Mouse (Mus musculus): ENCODE results near the gene Ptpro.

Ptpro gene

DNA sequence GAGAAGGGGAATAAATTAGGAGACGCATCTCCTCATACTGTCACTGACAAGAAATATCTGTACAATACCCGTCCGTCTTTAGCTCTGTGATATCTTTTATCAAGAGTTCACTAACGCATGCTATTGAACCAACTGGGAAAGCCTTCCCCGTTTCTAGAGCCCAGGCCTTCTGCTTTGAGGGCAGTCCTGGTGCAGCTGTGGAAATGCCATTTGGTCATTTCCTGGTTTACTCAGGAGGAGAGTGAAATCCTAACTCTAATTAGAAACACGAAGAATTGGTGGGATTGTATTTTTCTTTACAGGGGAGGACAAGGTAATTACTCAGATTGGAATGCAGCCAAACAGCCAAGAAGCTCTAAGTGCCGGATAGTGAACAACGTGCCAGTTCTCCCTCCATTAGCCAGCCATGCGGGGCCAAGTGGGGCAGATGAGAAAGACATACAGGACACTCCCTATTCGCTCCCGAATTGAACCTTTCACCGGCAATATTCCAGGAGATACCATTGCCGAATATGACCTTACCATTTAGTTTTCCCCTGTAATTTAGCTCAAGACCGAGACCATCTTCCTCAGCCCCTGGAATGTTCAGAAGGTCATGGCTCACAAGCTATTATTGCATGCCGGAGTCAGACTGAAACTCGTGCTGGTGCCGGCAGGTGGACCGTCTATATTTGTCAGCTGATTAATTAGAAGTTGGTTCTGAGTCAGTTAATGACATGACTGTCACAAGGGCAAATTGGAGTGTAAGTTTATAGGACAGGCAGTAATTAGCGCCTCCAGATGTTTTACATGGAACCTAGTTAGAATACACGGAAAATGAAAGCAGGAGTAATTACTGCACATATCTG lies 43.1 kb downstream of the Ptpro start:
- no peak for DNase-seq (ENCODE audit: low spot score)

DNA sequence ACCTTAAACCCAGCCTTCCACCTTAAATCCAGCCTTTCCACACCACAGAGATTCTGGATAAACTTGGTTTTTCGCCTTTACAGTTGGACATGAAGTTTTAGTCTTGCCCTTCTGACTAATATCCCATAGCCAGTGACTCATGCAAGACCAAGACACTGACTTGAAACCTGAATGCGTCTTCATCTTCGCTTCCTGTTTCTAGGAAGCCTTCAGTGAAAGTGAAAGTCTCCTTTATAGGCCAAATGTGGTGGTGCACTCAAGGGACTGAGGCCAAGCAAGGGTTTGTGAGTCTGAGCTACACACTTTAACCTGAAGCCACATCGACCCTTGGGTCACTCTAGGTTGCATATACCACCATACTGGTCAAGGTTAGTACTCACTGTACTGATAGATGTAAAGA lies 50.4 kb downstream of the Ptpro start:
- no peak for DNase-seq (ENCODE audit: low spot score)

DNA sequence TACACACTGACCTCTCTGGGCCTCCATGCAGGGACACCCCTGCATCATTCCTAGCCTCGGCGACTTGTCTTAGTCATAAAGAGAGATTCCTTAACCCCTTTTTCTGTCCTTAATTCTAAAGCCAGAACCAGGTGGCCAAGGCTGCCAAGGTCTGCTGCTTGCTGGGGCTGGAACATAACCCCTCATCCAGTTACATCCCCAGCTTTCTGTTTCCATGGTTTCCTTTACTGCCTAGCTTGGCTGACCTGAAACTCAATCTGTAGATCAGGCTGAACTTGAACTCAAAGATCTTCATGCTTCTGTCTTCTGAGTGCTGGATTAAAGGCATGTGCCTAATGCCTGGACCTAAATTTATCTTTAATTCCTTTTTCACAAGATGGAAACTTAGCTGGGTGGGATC lies 51.7 kb downstream of the Ptpro start:
- no peak for DNase-seq (ENCODE audit: low spot score)

DNA sequence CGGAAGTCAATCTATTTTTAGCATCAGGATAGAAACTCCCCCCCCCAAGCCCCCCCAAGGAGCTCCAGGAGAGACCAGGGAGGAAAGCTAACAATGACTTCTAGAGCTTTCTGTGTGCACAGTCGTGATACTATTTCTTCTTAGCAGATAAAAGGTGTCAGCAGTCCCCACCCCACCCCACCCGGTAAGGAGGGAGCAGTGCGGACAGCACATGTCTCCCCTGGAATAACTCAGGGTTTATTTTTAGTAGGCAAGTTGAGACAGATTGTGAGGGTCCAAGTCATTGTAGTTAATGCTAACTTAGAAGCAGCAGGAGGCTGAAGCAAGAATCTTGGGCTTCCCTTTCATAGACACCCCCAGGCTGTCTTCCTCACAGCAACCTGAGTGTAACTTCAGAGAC lies 63.1 kb downstream of the Ptpro start:
- no peak for DNase-seq (ENCODE audit: low spot score)

DNA sequence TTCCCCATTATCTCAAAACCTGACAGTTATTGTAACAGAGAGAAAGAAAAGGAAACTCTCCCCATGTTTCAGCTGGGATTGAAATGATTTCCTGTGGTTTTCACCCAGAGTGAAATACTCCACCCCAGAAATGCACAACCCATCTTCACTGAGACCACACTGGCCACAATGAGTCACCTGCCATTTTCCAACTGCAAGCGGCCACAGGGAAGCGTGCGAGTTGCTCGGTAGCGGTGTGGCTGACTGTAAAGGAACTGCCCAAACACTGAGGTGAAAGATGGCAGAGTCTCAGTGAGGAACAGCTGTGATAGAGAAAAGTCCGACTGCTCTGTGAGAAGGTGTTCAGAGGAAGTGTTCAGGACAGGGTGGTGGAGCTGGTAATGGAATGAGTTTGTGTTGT lies 64.2 kb downstream of the Ptpro start:
- DNase-seq (ENCODE audit: low spot score), result no peak

DNA sequence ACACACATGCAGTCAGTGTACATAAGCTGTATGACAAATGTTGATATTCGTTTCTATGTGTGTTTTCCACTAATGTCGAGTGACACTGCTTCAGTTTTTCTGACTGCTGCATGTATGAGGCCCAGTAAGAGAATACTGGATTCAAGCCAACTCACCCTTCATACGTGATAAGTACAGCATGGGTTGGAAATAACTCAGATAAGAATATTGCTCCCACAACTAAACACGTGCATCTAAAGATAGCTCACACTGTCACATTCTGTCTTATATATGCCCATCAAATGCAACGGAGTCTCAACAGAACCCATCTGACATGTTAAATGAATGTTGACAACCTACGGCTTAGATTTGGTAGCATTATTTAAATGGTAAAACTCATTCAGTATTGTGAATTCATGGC lies 65.4 kb downstream of the Ptpro start:
- DNase-seq (ENCODE audit: low spot score), result no peak

DNA sequence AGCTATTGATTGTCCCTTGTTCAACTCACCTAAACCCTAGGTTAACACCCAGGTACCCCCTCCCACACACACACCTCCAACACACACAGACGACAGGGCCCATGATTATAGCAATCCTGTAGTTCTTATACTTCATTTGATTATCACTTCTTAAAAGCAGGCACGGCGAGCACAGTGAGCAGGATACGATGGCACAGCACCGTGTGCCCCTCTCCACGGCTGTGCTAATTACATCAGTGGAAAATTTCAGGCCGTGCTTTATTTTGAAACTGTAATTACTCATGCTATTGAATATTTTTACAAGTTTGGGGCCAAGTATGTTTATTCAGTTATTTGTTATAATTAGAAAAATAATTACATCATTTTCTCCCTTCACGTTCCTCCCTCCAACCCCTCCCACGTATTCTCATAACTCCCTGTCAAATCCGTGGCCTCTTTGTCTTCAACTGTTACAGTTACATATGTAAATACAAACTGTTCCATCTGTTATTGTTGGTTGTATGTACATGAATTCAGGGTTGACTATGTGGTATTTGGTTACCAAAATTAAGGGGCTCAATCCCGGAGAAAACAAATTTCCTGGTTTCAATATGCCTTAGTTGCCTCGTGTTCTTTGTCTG lies 66.2 kb downstream of the Ptpro start:
- DNase-seq (ENCODE audit: low spot score), result no peak

DNA sequence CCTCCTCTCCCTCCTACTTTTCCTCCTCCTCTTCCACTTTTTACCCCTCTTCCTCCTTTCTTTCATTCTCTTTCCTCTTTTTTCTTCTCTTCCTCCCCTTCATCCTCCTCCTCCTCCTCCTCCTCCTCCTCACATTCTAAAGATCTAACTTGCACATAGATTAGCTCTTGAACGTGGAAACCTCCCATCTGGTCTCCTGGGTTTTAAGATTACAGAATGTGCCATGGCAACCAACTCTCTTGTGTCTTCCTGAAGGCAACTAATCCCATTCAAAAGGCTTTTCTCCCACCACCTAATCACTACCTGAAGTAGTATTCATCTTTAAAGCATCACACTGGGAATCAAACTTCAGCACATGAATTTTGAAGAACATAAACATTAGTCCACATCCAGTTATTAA lies 67.5 kb downstream of the Ptpro start:
- DNase-seq (ENCODE audit: low spot score), result no peak

DNA sequence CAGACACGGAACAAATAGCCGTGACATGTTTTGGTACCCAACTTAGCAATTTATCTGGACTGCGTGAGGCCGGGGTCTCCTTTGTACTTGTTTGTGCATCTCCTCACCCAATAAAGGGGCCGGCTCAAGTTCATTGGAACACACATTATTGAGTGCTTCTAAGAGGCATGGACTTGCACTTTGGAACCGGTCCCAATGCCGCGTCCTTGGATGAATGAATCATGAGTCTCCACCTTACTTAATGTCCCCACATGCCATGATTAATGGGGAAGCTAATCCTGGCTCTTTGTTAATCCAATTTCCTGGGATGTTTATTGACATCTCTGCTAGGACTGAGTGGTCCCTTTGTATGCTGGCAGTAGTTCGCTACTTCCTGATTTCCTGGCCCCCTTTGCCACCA lies 75.6 kb downstream of the Ptpro start:
- peak; percentile 12 for DNase-seq (ENCODE audit: low spot score)

DNA sequence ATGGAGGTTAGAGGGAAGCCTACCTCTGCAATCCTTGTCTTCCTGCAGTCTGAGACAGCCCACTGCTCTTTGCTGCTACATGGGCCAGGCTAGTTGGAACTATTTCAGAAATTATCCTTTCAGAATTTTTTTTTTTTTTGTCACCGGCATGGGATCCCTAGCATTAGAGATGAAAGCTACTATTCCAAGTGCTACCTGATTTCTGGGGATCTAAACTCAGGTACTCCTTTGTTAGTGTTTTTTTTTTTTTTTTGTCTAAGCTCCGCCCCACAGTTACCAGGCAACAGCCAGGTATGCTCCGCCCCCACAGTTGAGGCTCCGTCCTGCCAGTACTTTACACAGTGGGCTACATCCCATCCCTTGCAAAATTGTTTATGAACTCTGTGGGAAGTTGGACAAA lies 76.1 kb downstream of the Ptpro start:
- DNase-seq (ENCODE audit: low spot score), result no peak

DNA sequence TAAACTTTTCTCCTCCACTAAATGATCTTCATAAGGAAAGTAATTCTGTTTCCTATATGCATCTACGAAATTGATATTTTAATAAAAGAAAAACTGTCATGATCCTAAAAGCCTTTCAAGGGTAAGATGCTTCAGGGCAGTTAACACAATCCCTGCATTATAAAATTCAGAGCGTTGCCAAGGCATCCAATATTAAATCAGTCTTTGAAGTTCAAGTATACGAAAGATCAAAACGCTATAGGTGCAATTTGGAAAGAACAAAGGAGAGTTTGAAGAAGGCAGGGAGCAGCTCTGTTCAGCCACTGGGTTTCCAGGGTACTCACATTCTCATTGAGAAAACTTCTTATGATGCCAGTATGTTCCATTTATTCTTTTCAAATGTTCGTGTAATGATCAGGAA lies 78.7 kb downstream of the Ptpro start:
- DNase-seq (ENCODE audit: low spot score), result no peak

DNA sequence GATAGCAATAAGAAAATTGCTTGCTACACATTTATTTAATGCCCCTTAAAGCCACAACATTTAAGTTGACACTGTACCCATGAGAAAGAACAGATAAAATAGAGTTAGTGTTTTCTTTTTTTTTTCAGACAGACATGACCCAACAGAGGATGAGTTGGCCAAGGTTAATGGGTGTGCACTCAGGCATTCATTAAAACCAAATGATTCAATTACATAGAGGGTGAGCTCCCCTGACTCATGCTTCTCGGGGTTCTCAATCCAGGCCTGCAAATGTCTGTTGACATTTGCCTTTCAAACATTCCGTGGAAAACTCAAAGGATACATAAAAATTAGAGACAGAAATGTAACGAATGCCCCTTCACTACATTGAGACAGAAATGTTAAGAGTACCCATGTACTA lies 79.7 kb downstream of the Ptpro start:
- DNase-seq (ENCODE audit: low spot score), result no peak

DNA sequence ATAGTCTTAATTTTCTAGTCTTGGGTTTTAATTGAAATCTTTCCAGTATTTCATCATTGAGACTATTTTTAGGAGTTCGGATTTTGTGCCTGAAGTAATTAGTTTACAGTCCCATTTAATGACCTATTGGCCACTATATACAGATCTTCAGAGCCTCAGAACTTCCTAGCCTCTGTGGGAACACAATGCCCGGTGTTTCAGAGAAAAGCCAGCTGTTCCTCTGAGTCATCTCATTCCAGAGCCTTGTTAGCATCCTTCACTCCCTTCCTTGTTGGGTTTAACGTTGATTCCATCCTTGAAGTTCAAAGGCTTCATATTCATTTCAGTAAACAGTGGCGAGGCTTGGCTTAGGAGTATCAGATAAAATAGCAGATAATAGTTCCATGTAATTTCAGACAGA lies 87.0 kb downstream of the Ptpro start:
- no peak for DNase-seq (ENCODE audit: low spot score)

DNA sequence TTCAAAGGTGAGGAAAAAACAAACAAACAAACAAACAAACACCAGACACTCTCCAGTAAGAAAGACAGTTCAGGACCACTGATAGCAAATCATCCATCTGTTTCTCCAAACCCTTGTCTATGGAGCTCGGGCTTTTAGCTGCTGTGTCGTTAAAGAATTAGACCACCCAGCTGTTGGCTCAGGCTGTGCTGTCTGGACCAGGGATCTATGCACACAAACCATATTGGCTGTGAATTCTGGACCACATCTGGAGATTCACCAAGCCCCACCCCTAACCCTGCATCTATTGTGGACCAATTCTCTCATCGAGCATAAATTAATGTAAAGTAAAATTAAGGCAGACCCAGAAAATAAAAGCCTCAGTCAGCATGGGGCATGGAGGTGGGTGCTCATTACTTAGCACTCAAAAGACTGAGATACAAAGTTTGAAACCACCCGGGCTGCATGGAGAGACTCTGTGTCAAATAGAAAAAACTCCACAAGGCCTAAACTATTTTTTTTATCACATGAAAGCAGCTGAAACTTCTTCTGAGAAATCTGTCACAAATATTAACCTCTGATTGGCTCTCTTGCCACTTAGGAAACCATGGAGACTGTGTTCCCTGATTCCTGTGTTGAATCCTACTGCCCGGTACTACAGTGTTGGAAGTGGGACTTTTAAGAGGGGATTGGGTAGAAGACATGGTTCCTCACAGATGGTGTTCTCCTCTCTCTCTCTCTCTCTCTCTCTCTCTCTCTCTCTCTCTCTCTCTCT lies 91.7 kb downstream of the Ptpro start:
- no peak for DNase-seq (ENCODE audit: low spot score)

DNA sequence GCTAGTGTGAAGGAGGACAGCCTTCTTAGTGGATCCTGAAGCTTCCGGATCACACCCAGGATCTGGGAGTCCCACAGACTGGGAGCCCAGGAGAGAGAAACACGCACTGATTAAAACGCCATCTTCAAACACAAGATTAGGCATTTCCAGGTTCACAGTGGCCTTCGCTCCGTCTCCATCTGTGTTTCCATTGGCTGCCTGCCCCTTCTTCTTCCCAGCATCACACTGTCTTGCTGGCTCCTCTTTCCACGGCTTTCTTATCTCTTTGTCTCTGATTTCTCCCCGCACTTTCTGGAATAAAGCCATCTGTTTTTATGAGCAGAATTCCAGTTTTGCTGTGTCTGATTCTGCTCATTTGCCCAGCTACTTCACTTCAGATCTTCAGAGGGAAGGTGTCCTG lies 108.0 kb downstream of the Ptpro start:
- DNase-seq (ENCODE audit: low spot score), result no peak

DNA sequence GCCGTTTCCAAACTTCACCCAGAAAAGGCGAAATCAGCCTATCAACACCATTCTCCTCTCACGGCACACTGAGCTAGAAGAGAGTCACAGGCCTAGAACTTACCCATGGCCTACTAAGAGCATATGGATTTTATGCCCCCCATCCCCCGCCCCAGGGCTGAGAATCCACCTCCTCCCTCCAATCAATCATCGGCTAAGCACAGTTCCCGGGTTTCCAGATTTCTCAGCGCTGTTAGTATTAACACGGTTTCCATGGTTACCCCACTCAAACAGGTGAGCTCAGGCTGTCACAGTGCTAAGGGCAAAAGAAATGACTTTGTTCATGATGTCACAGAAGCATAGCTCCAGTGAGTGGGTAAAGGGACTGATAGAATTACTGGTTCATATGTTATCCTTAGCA lies 110.1 kb downstream of the Ptpro start:
- DNase-seq (ENCODE audit: low spot score), result no peak

DNA sequence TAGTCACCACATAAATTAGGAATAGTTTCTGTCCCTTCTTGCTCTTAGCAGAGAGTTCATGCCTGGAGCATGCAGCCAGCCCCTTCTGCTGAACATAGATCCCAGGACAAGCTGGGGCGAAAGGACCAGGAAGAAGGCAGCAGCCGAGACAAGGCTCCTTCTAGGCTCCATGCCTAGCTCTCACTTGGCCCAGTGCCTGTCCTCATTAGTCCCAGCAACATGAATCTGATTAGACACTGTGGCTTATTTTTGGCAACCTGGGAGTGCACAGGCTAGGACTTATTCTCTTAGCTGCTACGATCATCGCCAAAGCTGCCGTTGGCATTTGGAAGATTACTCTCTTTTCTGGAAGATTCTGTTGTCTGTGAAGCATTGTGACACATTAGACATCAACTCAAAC lies 112.6 kb downstream of the Ptpro start:
- DNase-seq (ENCODE audit: low spot score), result no peak

DNA sequence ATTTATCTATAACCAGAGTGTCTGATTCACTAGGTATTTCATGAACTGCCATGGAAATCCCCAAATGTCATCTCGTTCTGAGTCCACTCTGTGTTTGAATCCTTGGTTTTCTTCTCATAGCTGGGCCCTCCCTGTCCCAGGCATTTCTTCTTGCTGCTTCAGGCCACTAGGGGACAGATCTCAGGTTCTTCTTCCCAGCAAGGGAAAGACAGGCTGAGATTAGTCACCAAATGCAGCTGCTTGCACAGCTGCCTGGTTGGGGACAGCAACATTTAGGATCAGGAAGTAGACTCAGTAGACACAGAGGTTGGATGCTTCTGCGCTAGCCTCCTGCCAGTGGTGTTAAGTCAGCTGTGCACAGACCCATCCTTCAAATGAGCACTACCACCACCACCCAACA lies 113.5 kb downstream of the Ptpro start:
- no peak for DNase-seq (ENCODE audit: low spot score)

DNA sequence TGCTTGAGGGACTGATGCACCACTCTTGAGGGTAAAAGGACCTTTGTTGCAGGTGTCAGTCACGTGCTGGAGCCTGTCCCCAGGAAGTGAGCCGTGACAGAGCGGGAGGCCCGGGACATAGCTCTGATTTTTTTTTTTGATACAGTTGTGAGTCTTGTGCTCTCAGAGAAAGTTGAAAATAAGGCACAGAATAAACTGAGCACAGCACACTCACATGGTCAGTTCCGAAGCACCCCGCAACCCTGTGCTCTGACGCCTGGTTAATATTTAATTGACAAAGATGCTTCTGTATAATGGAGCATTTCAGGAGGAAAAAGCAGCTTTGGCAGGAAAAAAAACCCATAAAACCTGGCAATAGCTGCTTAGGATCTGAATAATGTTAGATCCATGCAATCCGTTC lies 118.6 kb downstream of the Ptpro start:
- no peak for DNase-seq (ENCODE audit: low spot score)

DNA sequence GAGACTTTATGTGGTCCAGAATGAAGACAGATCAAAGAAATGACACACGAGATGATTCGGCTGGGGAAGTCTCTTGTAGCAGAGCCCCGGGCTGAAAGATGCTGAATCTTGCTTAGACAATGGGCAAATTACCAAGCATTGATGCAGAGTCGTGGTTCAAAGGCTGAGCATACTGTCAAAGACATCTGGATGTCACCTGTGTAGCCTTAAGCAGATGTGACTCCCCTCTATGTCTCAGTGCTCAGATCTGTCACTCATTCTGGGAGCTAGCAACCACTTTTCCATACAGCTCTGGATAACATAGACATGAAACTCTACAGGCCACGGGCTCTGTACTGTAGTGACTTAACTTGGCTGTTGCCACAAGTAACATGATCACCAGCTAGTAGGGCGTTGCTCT lies 119.3 kb downstream of the Ptpro start:
- no peak for DNase-seq (ENCODE audit: low spot score)

DNA sequence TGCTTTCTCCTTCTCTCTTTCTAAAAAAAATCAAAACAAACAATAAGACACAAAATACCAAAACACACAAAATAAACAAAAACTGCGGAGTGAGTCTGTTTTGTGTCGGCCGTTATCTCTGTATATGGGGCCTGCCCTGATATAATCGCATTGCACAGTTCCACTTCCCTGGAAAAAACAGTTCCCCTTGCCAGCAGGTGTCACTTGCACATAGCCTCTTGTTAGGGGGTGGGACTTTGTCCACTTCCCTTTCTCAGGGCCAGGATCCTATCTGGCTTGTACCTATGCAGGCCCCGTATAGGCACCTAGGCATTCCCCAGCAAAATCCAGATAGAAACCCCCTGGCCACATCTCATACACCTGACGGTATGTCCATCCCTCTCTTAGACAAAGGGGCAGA lies 121.8 kb downstream of the Ptpro start:
- DNase-seq (ENCODE audit: low spot score), result no peak

DNA sequence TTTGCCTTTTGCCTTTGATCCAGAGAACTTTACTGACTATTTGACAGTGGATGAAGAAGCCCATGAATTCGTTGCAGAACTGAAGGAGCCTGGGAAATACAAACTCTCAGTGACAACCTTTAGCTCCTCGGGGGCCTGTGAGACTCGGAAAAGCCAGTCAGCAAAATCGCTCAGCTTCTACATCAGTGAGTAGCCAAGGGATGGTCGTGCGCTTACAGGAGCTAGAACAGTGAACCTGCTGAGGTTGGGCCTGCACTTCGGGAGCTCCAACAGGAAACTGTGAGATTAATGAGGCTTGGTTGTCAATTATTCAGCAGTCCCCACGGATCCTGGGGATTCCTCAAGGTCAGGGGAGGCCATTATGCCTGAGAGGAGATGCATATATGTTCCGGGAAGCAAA lies 130.4 kb downstream of the Ptpro start:
- DNase-seq (ENCODE audit: low spot score), result no peak

DNA sequence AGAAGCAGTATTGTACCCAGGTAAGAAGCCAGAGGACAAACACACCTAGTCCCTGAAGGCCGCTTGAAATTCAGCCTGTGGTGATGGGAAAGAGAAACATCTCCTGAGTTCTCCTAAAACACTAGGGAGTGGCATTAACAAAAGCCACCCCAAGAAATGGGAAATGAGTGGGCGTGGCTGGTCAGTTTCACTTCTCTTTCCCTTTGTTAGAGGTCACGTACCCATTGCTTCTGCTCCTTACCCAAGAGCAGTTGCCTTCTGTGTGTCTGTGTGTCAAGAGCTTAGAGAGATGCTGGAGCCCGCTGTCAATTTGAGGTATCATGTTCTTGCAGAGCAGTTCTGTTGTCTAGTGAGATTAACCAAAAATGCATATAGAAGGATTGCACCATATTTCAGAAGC lies 134.2 kb downstream of the Ptpro start:
- no peak for DNase-seq (ENCODE audit: low spot score)
